Mouse (Mus musculus) midbrain, postnatal 0 days (tissue): ENCODE data around the gene Kat2b. TPM values are rescaled to one million over a fixed set of nuclear protein-coding genes. Genes with fewer than 3 reads are reported as not detected.
A peak's percentile ranks its signal among the peaks of the same experiment; 100 is the strongest.
"Not testable (repeated sequence)": the region's sequence is repeated elsewhere in the genome, so short reads cannot be mapped to it uniquely, and the experiment has no call there.

Source experiments
- ATAC-seq: fragments of 200-750 bp; cut with Nextera tagmentation; 2 replicates; pipeline ENCODE4 v1.8.0; 2017; ENCODE audit warnings: moderate number of reproducible peaks, mild to moderate bottlenecking, moderate TSS enrichment, moderate library complexity; ENCODE audit not compliant: low FRiP score
- DNase-seq: peaks from one replicate; pipeline ENCODE4 v3.0.0-alpha.2; 2015; ENCODE audit warnings: low spot score
- H3K27ac ChIP-seq: fragments of 300-500 bp; sonication (generic); 2 replicates; pipeline ENCODE4 v1.5.1; 2014; ENCODE audit warnings: low read depth, mild to moderate bottlenecking, low read length, mixed read lengths
- H3K27me3 ChIP-seq: fragments of 300-500 bp; sonication (generic); 2 replicates; pipeline ENCODE4 v1.6.1; 2014; ENCODE audit warnings: low read length, control low read depth, mixed read lengths; ENCODE audit not compliant: insufficient read depth
- H3K36me3 ChIP-seq: fragments of 300-500 bp; sonication (generic); 2 replicates; pipeline ENCODE4 v1.6.1; 2014; ENCODE audit warnings: low read length, control low read depth, mixed read lengths; ENCODE audit not compliant: insufficient read depth
- H3K4me1 ChIP-seq: fragments of 300-500 bp; sonication (generic); 2 replicates; pipeline ENCODE4 v1.6.1; 2014; ENCODE audit warnings: mild to moderate bottlenecking, control low read depth, antibody characterized with exemption, low read length, mixed read lengths; ENCODE audit not compliant: insufficient read depth
- H3K4me2 ChIP-seq: fragments of 300-500 bp; sonication (generic); 2 replicates; pipeline ENCODE4 v1.6.1; 2014; ENCODE audit warnings: low read depth, mild to moderate bottlenecking, low read length, mixed read lengths; ENCODE audit not compliant: poor library complexity, severe bottlenecking
- H3K4me3 ChIP-seq: fragments of 300-500 bp; sonication (generic); 2 replicates; pipeline ENCODE4 v1.5.1; 2014; ENCODE audit warnings: low read depth, mild to moderate bottlenecking, low read length, moderate library complexity
- H3K9ac ChIP-seq: fragments of 300-500 bp; sonication (generic); replicated peaks from 2 replicates; pipeline ENCODE4 v1.6.1; 2014; ENCODE audit warnings: mild to moderate bottlenecking, low read length, moderate library complexity, mixed read lengths; ENCODE audit not compliant: poor library complexity, severe bottlenecking
- H3K9me3 ChIP-seq: fragments of 300-500 bp; sonication (generic); 2 replicates; pipeline ENCODE4 v1.6.1; 2016; ENCODE audit warnings: low read length, control low read depth
- CTCF ChIP-seq: IDR thresholded peaks from 2 replicates; pipeline ENCODE4 v1.5.1; 2016; ENCODE audit warnings: antibody characterized with exemption, mild to moderate bottlenecking
- WGBS: fragments of 180-500 bp; shearing (Covaris S2); extraction: QIAGEN DNeasy Blood & Tissue Kit; methylation state at CpG from one replicate; pipeline ENCODE4 v1.1.7; 2014; 5-methylcytosine and 5-hydroxymethylcytosine counted together
- polyA plus RNA-seq: library from polyadenylated mRNA; unstranded; fragments of >200 nt; fragmentation: Nextera tagmentation; extraction: Ambion mirVana; gene quantifications from 2 replicates; pipeline ENCODE4 v1.2.1, GENCODE M21; 2015
- total RNA-seq: library from RNA; depleted of rRNA; stranded (reverse); fragments of >200 nt; gene quantifications from 2 replicates; pipeline ENCODE4 v1.2.3, GENCODE M21; 2014; rRNA removed

Gene Kat2b
- total RNA-seq (17.2 and 22.5 TPM in 2 replicates), polyA plus RNA-seq (2.4 and 3.6 TPM in 2 replicates)

DNA sequence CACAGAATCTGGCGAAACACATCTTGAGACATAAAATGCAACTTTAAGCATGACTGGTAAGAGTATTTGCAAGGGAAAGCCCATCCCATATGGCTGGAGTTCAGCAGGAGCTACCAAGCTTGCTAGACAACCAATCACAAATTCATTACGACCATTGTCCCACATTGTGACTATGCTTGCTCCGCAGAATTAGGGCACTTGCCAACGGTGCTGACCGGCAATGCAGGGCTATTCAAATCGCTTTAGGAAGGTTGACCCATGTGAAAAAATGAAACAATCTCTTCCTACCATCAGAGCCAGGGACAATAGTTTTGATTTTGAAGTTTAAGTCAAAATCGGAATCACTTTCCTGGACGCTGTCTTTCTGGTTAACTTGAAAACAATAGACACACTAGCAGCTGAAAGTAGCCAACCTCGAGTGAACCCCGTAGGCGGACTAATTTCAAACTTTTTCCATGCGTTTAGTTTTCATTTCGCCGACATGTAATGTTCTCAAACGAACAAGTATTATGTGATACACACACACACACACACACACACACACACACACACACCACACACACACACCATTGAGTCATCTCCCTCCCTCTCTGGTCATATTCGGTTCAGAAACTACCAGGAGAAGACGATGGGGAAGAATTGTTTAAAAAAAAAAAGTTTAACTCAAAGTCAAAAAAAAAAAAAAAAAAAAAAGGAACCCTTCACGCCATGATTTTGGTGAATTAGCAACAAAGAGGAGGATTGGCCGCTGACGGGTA is at the start of gene Kat2b:
Gene Kat2b (plus strand): TSS at position 701 of the 758 bp plus-strand sequence.
- H3K27me3 ChIP-seq: no peaks in the 10 kb centered on the region
- peak within 1 kb of the TSS; percentile 74 for H3K4me3 ChIP-seq
- peak within 1 kb of the TSS; percentile 86 for H3K4me2 ChIP-seq
- no peak for ATAC-seq
- H3K4me1 ChIP-seq: peaks cover 5% of the 10 kb centered on the region; the same call in 1 of the 2 replicates
- H3K27ac ChIP-seq: peak within 1 kb of the TSS; percentile 93
- peak within 1 kb of the TSS; percentile 91 for H3K9ac ChIP-seq
- DNase-seq: peak; percentile 58
- no peaks in the 10 kb centered on the region for H3K9me3 ChIP-seq
- no peaks in the 10 kb centered on the region for H3K36me3 ChIP-seq
- 1% methylated on average over 20 of the region's 20 CpGs for WGBS
- TF ChIP-seq CTCF: no peak

DNA sequence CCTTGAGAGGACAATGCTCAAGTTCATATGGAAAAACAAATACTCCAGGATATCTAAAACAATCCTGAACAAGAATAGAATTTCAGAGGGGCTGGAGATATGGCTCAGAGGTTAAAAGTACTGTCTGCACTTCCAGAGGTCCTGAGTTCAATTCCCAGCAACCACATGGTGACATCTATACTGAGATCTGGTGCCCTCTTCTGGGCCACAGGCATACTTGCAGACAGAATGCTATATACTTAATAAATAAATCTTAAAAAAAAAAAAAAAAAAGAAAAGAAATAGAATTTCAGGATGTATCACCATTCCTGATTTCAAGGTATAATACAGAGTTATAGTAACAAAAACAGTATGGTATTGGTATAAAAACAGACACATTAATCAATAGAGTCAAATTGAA is 47.3 kb upstream of the Kat2b start:
- H3K9me3 ChIP-seq: no peaks in the 10 kb centered on the region
- no peak overlapping the region for H3K4me3 ChIP-seq
- no peak for TF ChIP-seq CTCF
- no peak overlapping the region for H3K27ac ChIP-seq
- no peak overlapping the region for H3K4me2 ChIP-seq
- no peaks in the 10 kb centered on the region for H3K4me1 ChIP-seq
- ATAC-seq (no peak), DNase-seq (no peak)
- no peak overlapping the region for H3K9ac ChIP-seq
- no peaks in the 10 kb centered on the region for H3K36me3 ChIP-seq
- H3K27me3 ChIP-seq: no peaks in the 10 kb centered on the region

DNA sequence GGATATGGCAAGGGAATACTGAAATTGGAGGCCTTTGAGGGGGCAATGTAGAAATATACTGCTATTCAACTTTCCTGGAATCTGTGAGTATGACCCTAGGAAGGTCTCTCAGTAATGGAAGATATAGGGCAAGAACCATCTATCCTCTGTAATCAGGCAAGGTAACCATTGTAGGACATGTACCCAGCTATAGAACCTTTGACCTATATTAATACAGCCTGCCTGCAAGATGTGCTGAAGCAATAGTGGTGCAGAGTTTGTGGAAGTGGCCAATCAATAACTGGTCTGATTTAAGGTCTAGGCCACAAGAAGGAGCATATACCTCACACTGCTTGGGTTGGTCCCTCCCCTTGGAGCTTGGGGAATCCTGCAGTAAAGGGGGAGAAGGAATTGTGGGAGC is 46.2 kb upstream of the Kat2b start:
- Histone ChIP-seq H3K4me2 (no peak overlapping the region), H3K4me1 (no peaks in the 10 kb centered on the region), H3K9me3 (no peaks in the 10 kb centered on the region), H3K27me3 (no peaks in the 10 kb centered on the region), H3K9ac (no peak overlapping the region), H3K36me3 (no peaks in the 10 kb centered on the region), H3K4me3 (no peak overlapping the region), H3K27ac (no peak overlapping the region)
- DNase-seq: no peak
- no peak for TF ChIP-seq CTCF
- ATAC-seq: no peak

DNA sequence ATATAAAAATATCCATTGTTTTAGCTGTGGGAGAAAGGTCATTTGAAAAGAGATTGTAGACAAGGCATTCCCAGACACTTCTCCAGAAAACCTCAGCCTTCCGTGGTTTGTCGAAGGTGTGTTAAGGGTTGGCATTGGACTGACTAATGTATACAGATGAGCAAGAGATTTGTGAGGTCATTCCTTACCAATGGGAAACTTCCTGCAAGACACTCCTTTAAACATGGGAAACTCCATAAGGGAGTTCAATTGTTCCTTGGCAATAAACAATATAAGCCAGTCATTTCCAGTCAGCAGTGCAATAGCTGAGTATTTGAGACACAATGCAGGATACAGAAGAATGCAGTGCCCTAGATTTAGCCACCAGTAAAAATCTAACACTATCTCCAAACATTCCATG is 38.6 kb upstream of the Kat2b start:
- no peaks in the 10 kb centered on the region for H3K4me1 ChIP-seq
- TF ChIP-seq CTCF: no peak
- no peak overlapping the region for H3K27ac ChIP-seq
- no peaks in the 10 kb centered on the region for H3K9me3 ChIP-seq
- H3K27me3 ChIP-seq: no peaks in the 10 kb centered on the region
- no peak overlapping the region for H3K9ac ChIP-seq
- no peak overlapping the region for H3K4me2 ChIP-seq
- 95% methylated on average over 2 of the region's 2 CpGs for WGBS
- no peak for DNase-seq
- ATAC-seq: no peak
- no peak overlapping the region for H3K4me3 ChIP-seq
- no peaks in the 10 kb centered on the region for H3K36me3 ChIP-seq

DNA sequence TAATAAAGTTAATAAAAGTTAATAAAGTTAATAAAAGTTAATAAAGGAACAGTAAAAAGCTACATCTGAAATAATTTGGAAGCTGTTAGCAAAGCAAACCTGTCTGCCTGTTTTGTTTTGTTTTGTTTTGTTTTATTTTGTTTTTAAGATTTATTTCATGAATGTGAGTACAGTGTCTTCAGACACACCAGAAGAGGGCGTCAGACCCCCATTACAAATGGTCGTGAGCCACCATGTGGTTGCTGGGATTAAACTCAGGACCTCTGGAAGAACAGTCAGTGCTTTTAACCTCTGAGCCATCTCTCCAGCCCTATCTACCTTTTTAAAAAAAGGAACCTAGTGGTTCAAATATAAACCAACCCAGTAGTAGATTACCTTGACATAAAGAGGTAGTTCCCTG is 35.5 kb upstream of the Kat2b start:
- no peaks in the 10 kb centered on the region for H3K36me3 ChIP-seq
- no peak overlapping the region for H3K4me2 ChIP-seq
- H3K9ac ChIP-seq: no peak overlapping the region
- H3K4me1 ChIP-seq: no peaks in the 10 kb centered on the region
- H3K9me3 ChIP-seq: no peaks in the 10 kb centered on the region
- WGBS: 65% methylated on average over 2 of the region's 2 CpGs
- TF ChIP-seq CTCF: no peak
- DNase-seq: no peak
- no peak overlapping the region for H3K27ac ChIP-seq
- ATAC-seq: no peak
- H3K27me3 ChIP-seq: no peaks in the 10 kb centered on the region
- H3K4me3 ChIP-seq: no peak overlapping the region

DNA sequence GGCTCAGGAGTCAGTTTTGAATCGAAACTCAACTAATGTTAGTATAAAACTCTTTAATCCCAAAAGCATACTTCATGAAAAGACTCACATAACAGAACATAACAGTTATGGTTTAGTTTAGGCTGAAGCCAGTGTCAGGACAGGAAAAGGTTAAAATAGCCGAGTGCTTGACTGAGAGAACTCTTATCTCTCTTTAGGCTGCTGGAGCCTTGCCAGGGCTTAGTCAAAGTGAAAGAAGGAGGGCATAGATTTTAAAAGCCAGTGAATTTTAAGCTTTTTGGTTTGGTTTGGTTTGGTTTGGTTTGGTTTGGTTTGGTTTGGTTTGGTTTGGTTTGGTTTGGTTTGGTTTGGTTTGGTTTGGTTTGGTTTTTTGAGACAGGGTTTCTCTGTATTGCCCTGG is 34.2 kb upstream of the Kat2b start:
- no peak overlapping the region for H3K4me3 ChIP-seq
- ATAC-seq: no peak
- no peak overlapping the region for H3K9ac ChIP-seq
- no peaks in the 10 kb centered on the region for H3K27me3 ChIP-seq
- no peaks in the 10 kb centered on the region for H3K4me1 ChIP-seq
- H3K9me3 ChIP-seq: no peaks in the 10 kb centered on the region
- DNase-seq: no peak
- no peak overlapping the region for H3K27ac ChIP-seq
- no peak overlapping the region for H3K4me2 ChIP-seq
- TF ChIP-seq CTCF: no peak
- 69% methylated on average over 2 of the region's 2 CpGs for WGBS
- no peaks in the 10 kb centered on the region for H3K36me3 ChIP-seq

DNA sequence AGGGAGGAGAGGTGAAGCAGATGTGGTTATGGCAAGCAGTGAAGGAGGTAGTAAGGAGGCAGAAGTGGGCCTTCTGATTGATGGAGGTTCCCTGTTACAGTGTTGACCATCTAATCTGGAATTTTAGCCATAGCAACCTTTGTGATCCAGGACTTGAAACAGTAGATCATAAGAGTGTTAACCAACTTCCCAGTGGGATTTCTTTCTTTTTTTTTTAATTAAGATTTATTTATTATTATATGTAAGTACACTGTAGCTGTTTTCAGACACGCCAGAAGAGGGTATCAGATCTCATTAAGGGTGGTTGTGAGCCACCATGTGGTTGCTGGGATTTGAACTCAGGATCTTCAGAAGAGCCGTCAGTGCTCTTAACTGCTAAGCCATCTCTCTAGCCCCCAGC is 27.3 kb upstream of the Kat2b start, which contains the start of gene Pp2d1:
Gene Pp2d1 (minus strand): TSS at position 101 of the 400 bp plus-strand sequence.
- H3K4me2 ChIP-seq, H3K36me3 ChIP-seq: not testable (repeated sequence)
- 91% methylated on average over 2 of the region's 2 CpGs for WGBS

More for the DNA sequence above, 27.3 kb upstream of the Kat2b start, which contains the start of gene Pp2d1:
- H3K27me3 ChIP-seq, H3K4me1 ChIP-seq, H3K9ac ChIP-seq, ATAC-seq, DNase-seq, H3K4me3 ChIP-seq, H3K9me3 ChIP-seq, H3K27ac ChIP-seq: not testable (repeated sequence)
